7 mouse cellular contexts compared by ENCODE assay signal in genomic region chr11:59264593-59264992, GRCm38 (mm10). TPM values are rescaled to one million over a fixed set of nuclear protein-coding genes. Genes with fewer than 3 reads are reported as not detected.
DNase-seq lines count a peak whose midpoint lies in the region; ATAC-seq and TF ChIP-seq lines count a peak whose summit lies in the region.

No protein-coding gene starts in this region.

- H3K36me3 ChIP-seq in lung, postnatal 0 days (ENCODE audit: insufficient read depth, low read length), result no peaks in the 10 kb centered on the region
- H3K36me3 ChIP-seq in forebrain, embryonic 12.5 days (replicated peaks), result no peaks in the 10 kb centered on the region
- no peaks in the 10 kb centered on the region for H3K36me3 ChIP-seq in limb, embryonic 15.5 days
- no peaks in the 10 kb centered on the region for H3K36me3 ChIP-seq in stomach, embryonic 15.5 days

- H3K9ac ChIP-seq in lung, postnatal 0 days (replicated peaks; ENCODE audit: low read depth), result peak overlapping the region; percentile 51
- peak overlapping the region; percentile 67 for H3K9ac ChIP-seq in forebrain, embryonic 12.5 days
- H3K9ac ChIP-seq in limb, embryonic 15.5 days, result peak overlapping the region; percentile 50; the same call in 1 of the 2 replicates
- peak overlapping the region; percentile 23; the same call in 1 of the 2 replicates for H3K9ac ChIP-seq in stomach, embryonic 15.5 days

- peaks cover 5% of the 10 kb centered on the region for H3K4me1 ChIP-seq in lung, postnatal 0 days (ENCODE audit: insufficient read depth, low read depth, low read length)
- peaks cover 25% of the 10 kb centered on the region for H3K4me1 ChIP-seq in forebrain, embryonic 12.5 days
- H3K4me1 ChIP-seq in limb, embryonic 15.5 days, result peaks cover 16% of the 10 kb centered on the region
- 0 out of 2 replicates have a peak, but pooled peaks cover 7% of the 10 kb centered on the region for H3K4me1 ChIP-seq in stomach, embryonic 15.5 days

- H3K27ac ChIP-seq in lung, postnatal 0 days (ENCODE audit: low read length), result peak overlapping the region; percentile 64; the same call in 1 of the 2 replicates
- peak overlapping the region; percentile 73 for H3K27ac ChIP-seq in forebrain, embryonic 12.5 days
- H3K27ac ChIP-seq in limb, embryonic 15.5 days, result no peak overlapping the region
- H3K27ac ChIP-seq in stomach, embryonic 15.5 days, result no peak overlapping the region

- no peaks in the 10 kb centered on the region for H3K9me3 ChIP-seq in lung, postnatal 0 days (ENCODE audit: low read length)
- peaks cover 6% of the 10 kb centered on the region; the same call in 1 of the 2 replicates for H3K9me3 ChIP-seq in forebrain, embryonic 12.5 days
- H3K9me3 ChIP-seq in limb, embryonic 15.5 days, result no peaks in the 10 kb centered on the region
- H3K9me3 ChIP-seq in stomach, embryonic 15.5 days, result no peaks in the 10 kb centered on the region

- 8% methylated on average over 8 of the region's 8 CpGs for WGBS in lung, postnatal 0 days
- WGBS in forebrain, embryonic 12.5 days, result 2% methylated on average over 8 of the region's 8 CpGs
- WGBS in limb, embryonic 15.5 days, result 7% methylated on average over 8 of the region's 8 CpGs
- 9% methylated on average over 8 of the region's 8 CpGs for WGBS in stomach, embryonic 15.5 days

- DNase-seq in lung, postnatal 0 days (ENCODE audit: low spot score), result no peak
- DNase-seq in lung, postnatal 4 days, result no peak
- DNase-seq in layer of hippocampus, postnatal 36 days, result no peak

- ATAC-seq in lung, postnatal 0 days, result no peak
- ATAC-seq in forebrain, embryonic 12.5 days (ENCODE audit: low FRiP score), result peak; percentile 61; the same call in 1 of the 2 replicates
- no peak for ATAC-seq in limb, embryonic 15.5 days (ENCODE audit: insufficient number of reproducible peaks, low FRiP score, low TSS enrichment, low read depth)
- ATAC-seq in stomach, embryonic 15.5 days (ENCODE audit: insufficient read depth, low FRiP score, low read depth), result no peak
- no peak for ATAC-seq in CD4-positive, CD25-positive, alpha-beta regulatory T cell, adult 4 months

- no peak for TF ChIP-seq CTCF in lung, postnatal 0 days (IDR thresholded peaks at IDR 0.05)

- peak overlapping the region; percentile 50 for H3K4me3 ChIP-seq in lung, postnatal 0 days (ENCODE audit: low read depth, low read length)
- peak overlapping the region; percentile 51 for H3K4me3 ChIP-seq in forebrain, embryonic 12.5 days (replicated peaks)
- H3K4me3 ChIP-seq in limb, embryonic 15.5 days, result peak overlapping the region; percentile 55
- peak overlapping the region; percentile 53 for H3K4me3 ChIP-seq in stomach, embryonic 15.5 days (replicated peaks)

- H3K27me3 ChIP-seq in lung, postnatal 0 days (replicated peaks; ENCODE audit: insufficient read depth, low read length), result no peaks in the 10 kb centered on the region
- H3K27me3 ChIP-seq in forebrain, embryonic 12.5 days, result peaks cover 79% of the 10 kb centered on the region
- H3K27me3 ChIP-seq in limb, embryonic 15.5 days, result peaks cover 49% of the 10 kb centered on the region
- peaks cover 35% of the 10 kb centered on the region for H3K27me3 ChIP-seq in stomach, embryonic 15.5 days (replicated peaks)

- no peak for TF ChIP-seq EP300 in lung, postnatal 0 days (IDR thresholded peaks at IDR 0.05)

- peak overlapping the region; percentile 91 for H3K4me2 ChIP-seq in lung, postnatal 0 days (replicated peaks; ENCODE audit: low read depth, low read length)
- H3K4me2 ChIP-seq in forebrain, embryonic 12.5 days, result peak overlapping the region; percentile 77
- H3K4me2 ChIP-seq in limb, embryonic 15.5 days, result peak overlapping the region; percentile 92
- H3K4me2 ChIP-seq in stomach, embryonic 15.5 days, result peak overlapping the region; percentile 93

RNA-seq across cellular contexts. Expression of gene Wnt3a, which starts 26.0 kb away (rescaled TPM):
- polyA plus RNA-seq in lung, postnatal 0 days (2015; fragmentation: Nextera tagmentation; extraction: Ambion mirVana), result 12.6 and 18.9 TPM in 2 replicates
- polyA plus RNA-seq in forebrain, embryonic 12.5 days (2016; fragmentation: Nextera tagmentation; extraction: Ambion mirVana), result 4.9 and 6.8 TPM in 2 replicates
- 3.8 and 3.9 TPM in 2 replicates for polyA plus RNA-seq in limb, embryonic 15.5 days (2015; fragmentation: Nextera tagmentation; extraction: Ambion mirVana)
- polyA plus RNA-seq in stomach, embryonic 15.5 days (2015; fragmentation: Nextera tagmentation; extraction: Ambion mirVana), result 0.15 and 0.23 TPM in 2 replicates
- total RNA-seq in layer of hippocampus, postnatal 36 days (2021), result not detected
- not detected for polyA plus RNA-seq in CD4-positive, CD25-positive, alpha-beta regulatory T cell, adult 4 months (2017; shearing (Covaris generic))

RNA-seq across cellular contexts. Expression of gene Arf1, which starts 36.5 kb away (rescaled TPM):
- 630 and 647 TPM in 2 replicates for polyA plus RNA-seq in lung, postnatal 0 days (2015; fragmentation: Nextera tagmentation; extraction: Ambion mirVana)
- 539 and 565 TPM in 2 replicates for polyA plus RNA-seq in forebrain, embryonic 12.5 days (2016; fragmentation: Nextera tagmentation; extraction: Ambion mirVana)
- 761 and 780 TPM in 2 replicates for polyA plus RNA-seq in limb, embryonic 15.5 days (2015; fragmentation: Nextera tagmentation; extraction: Ambion mirVana)
- polyA plus RNA-seq in stomach, embryonic 15.5 days (2015; fragmentation: Nextera tagmentation; extraction: Ambion mirVana), result 666 and 701 TPM in 2 replicates
- 100 to 1,000 TPM; 489 to 533 TPM for total RNA-seq in layer of hippocampus, postnatal 36 days (2021)
- 100 to 1,000 TPM; 324 to 440 TPM for polyA plus RNA-seq in CD4-positive, CD25-positive, alpha-beta regulatory T cell, adult 4 months (2017; shearing (Covaris generic))

RNA-seq across cellular contexts. Expression of gene Wnt9a, which starts 42.1 kb away (rescaled TPM):
- polyA plus RNA-seq in lung, postnatal 0 days (2015; fragmentation: Nextera tagmentation; extraction: Ambion mirVana), result 9.7 and 10.5 TPM in 2 replicates
- 4.9 and 5.3 TPM in 2 replicates for polyA plus RNA-seq in forebrain, embryonic 12.5 days (2016; fragmentation: Nextera tagmentation; extraction: Ambion mirVana)
- 12.1 and 14.0 TPM in 2 replicates for polyA plus RNA-seq in limb, embryonic 15.5 days (2015; fragmentation: Nextera tagmentation; extraction: Ambion mirVana)
- 4.9 and 5.3 TPM in 2 replicates for polyA plus RNA-seq in stomach, embryonic 15.5 days (2015; fragmentation: Nextera tagmentation; extraction: Ambion mirVana)
- 1 to 10 TPM; 3.1 to 3.6 TPM for total RNA-seq in layer of hippocampus, postnatal 36 days (2021)
- polyA plus RNA-seq in CD4-positive, CD25-positive, alpha-beta regulatory T cell, adult 4 months (2017; shearing (Covaris generic)), result not detected

RNA-seq across cellular contexts. Expression of gene 2310033P09Rik, which starts 56.5 kb away (rescaled TPM):
- polyA plus RNA-seq in lung, postnatal 0 days (2015; fragmentation: Nextera tagmentation; extraction: Ambion mirVana), result 32.9 and 34.8 TPM in 2 replicates
- polyA plus RNA-seq in forebrain, embryonic 12.5 days (2016; fragmentation: Nextera tagmentation; extraction: Ambion mirVana), result 36.2 and 38.4 TPM in 2 replicates
- 25.2 and 29.5 TPM in 2 replicates for polyA plus RNA-seq in limb, embryonic 15.5 days (2015; fragmentation: Nextera tagmentation; extraction: Ambion mirVana)
- 27.7 and 29.2 TPM in 2 replicates for polyA plus RNA-seq in stomach, embryonic 15.5 days (2015; fragmentation: Nextera tagmentation; extraction: Ambion mirVana)
- total RNA-seq in layer of hippocampus, postnatal 36 days (2021), result 10 to 100 TPM; 24.0 to 25.2 TPM
- 10 to 100 TPM; 18.8 to 26.1 TPM for polyA plus RNA-seq in CD4-positive, CD25-positive, alpha-beta regulatory T cell, adult 4 months (2017; shearing (Covaris generic))

Comparison
In these comparisons a context has a peak if more than half of its experiments do, and no peak if none do; other contexts are left out.
1. H3K27ac ChIP-seq: peak in lung, postnatal 0 days (single experiment) and forebrain, embryonic 12.5 days (single experiment); none in limb, embryonic 15.5 days (single experiment) and stomach, embryonic 15.5 days (single experiment).
2. Peak in every context shown above with its lines, with median percentiles within 50 percentile points of each other: H3K4me2 ChIP-seq, H3K4me3 ChIP-seq and H3K9ac ChIP-seq.